Mouse (Mus musculus): ENCODE measurements around the gene Mlec.

The Mlec gene

DNA sequence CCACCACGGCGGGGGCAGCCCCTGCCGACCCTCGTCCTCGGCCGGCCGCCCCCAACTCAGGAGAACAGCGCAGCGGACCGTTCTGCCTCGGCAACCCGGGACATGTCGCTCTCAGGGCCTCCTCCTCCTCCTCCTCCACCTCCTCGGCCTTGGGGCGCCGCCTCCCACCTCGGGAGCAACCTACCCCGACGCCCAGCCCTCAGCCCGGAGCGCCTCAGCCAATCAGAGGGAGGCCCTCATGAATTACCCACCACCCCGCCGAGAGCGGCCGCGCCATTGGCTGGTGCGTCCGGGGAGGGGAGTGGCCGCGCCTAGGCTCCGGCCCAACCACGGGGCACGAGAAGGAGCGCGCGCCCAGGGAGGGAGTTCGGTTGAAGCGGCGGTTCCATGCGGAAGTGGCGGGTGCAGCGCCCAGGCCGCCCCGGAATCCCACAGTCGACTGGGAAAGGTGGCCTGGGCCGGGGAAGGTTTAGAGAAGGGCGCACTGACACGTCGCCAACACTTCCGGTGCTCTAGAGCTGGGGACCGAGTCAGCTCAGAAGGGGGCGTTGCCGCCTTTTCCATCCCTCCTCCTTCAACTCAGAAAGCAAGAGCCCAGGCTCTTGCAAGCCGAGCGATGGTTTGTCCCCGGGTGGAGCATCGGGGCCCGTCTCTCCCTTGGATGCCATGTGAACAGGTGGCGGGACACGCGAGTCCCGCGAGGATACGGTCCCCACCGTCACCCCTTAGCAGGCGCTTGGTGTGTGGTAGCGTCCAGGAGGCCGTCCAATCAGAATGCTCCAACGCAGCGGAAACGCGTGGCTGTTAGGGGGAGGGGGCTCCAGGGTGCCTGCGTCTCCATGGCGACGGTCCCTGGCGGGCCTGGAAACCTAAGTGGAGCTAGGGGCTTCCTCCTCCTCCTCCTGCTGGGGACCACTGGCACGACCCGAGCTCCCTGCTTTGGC lies at the start of gene Mlec:
Gene Mlec (minus strand): TSS at position 140 of the 944 bp plus-strand sequence.
- peak; percentile 97 for DNase-seq (ENCODE audit: extremely low spot score, low read depth, low spot score)

GRCm38 (mm10) chr5:115207244-115207643 lies 49.3 kb upstream of the Mlec start:
- no peak for DNase-seq (ENCODE audit: extremely low spot score, low read depth, low spot score)

- DNase-seq (ENCODE audit: extremely low spot score, low read depth, low spot score) = no peak
These were observed 46.8 kb upstream of the Mlec start for GRCm38 (mm10) chr5:115204562-115205311.

- DNase-seq (ENCODE audit: extremely low spot score, low read depth, low spot score) = no peak
These were observed 46.0 kb upstream of the Mlec start for GRCm38 (mm10) chr5:115203735-115204561.

- DNase-seq (ENCODE audit: extremely low spot score, low read depth, low spot score) = no peak
These were observed 36.7 kb upstream of the Mlec start for GRCm38 (mm10) chr5:115194626-115195221.

- DNase-seq (ENCODE audit: extremely low spot score, low read depth, low spot score) = no peak
These were observed 36.0 kb upstream of the Mlec start, which contains the start of gene Cabp1 for GRCm38 (mm10) chr5:115193669-115194625. TSS of gene Cabp1 (minus strand) at chr5:115194381.

DNA sequence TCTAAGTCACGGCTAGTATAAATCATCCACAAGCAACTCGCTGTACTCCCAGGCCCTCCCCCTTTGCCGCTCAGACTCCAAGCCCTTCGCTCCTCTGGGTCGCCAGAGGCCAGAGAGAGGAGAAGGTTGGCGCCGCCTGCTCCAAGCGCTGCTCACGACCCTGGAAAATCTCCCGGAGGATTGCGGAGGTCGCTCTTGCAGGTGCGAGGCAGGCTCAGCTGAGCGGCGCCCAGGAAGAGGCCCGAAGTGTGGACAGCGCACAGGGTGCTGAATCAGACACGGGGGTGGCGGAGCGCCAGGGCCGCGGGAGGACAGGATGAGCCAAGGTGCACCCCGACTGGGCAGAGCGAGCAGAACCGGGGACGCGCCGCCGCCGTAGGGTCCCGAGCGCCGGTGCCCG lies 35.2 kb upstream of the Mlec start:
- no peak for DNase-seq (ENCODE audit: extremely low spot score, low read depth, low spot score)

- no peak for DNase-seq (ENCODE audit: extremely low spot score, low read depth, low spot score)
These were observed 34.8 kb upstream of the Mlec start for GRCm38 (mm10) chr5:115192828-115193195.

DNA sequence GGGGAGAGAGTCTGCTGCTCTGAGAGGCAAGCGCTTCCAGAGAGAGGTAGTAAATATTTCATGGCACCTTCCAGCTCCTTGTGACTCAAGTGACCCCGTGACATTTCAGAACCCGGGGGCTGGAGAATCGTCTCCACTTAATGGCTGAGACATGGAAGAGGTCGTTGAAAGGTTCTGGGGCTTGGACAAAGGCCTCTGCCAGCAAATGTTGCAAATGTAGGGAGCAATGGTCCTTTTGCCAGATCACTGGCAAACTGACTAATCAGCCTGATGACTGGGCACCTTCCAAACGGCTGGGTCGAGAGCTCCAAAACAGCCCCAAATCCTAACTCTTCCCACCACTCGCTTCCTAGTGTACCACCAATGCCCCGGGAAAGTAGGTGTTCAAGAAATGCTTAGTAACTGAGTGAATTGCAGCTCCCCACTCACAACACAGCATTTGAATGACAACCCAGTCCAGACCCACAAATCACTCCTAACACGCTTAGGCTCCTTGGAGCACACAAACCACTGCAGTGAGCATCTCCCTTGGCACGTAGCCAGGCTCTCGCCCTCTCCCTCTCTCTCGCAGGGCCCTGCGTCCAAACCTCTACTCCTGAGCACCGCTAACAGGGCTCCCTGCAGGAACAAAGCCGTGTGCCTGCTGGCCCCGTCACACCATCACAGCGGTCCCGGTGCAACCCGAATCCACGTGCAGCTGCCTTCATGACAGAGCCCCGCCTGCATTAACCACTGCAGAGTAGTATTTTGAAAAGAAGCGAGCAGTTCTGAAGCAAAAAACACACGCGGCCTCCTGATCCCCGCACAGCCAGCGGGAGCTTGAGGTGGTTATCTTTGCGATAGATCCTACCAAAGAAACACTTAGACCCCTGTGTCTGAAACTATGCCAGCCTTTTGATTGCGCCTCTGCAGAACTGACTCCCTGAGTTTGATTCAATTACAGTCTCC lies 34.2 kb upstream of the Mlec start:
- DNase-seq (ENCODE audit: extremely low spot score, low read depth, low spot score) = no peak

DNA sequence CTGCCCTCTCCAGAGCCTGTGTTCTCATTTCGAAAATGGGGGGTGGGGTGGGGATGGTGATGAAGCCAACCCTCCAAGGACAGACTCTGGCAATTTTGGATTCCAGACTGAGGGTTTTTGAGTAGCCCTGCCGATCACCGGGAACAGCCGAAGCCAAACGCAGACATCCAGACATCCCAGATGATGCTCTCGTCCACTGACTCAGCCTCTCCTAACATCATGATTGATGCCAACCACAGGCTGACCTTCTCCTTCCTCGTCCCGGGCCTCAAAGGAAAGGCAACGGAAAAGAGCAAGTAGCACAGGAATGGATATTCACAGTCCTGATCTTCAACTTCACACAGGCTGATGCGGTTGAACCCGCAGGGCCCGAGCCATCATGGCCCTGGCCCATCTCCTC lies 32.1 kb upstream of the Mlec start:
- DNase-seq (ENCODE audit: extremely low spot score, low read depth, low spot score) = no peak

GRCm38 (mm10) chr5:115188824-115189223 lies 30.8 kb upstream of the Mlec start:
- DNase-seq (ENCODE audit: extremely low spot score, low read depth, low spot score) = no peak

DNA sequence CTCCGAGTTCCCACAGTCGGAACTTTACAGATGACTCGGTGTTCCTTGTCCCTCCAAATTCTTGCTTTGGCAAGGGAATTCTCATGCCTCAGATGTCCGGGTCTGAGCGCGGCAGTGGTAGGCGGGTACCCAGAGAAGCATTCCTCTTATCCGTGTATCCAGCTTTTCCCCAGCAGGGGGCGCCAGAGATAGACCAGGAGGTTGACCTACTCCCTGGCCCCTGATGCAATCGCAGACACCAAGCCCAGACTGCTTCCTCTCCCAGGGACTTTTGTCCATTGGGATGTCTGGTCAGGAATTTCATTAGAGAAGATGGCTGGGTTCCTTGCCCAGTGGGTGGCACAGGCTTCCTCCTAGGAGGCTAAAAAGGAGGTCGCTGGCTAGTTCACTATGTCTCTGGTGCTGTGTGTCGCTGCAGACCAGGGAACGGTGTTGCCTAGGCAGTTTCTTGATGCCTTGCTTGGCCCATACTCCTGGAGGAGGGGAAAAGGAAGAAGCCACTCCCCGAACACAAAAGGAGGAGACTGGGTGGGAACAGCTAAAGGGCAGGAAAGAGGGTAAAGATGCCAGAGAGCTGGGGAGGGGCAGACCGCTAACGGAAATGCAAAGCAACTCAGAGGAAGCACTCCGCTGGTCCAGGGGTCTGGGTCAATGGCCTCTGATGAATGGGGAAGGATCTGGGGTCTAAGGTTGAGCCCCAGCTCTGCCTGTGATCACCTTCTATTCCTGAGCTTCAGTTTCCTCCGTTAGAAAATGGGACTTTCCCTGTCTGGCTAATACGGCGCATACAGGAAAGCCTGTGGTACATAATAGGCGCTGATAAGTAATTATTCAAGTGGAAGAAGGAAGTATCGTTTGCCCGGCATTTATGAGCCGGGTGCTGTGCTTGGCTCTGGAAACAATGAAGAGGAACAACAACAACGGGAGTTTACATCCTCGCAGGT lies 29.5 kb upstream of the Mlec start:
- DNase-seq (ENCODE audit: extremely low spot score, low read depth, low spot score) = peak; percentile 89

GRCm38 (mm10) chr5:115186371-115187073 lies 28.5 kb upstream of the Mlec start:
- no peak for DNase-seq (ENCODE audit: extremely low spot score, low read depth, low spot score)

GRCm38 (mm10) chr5:115184726-115185125 lies 26.7 kb upstream of the Mlec start:
- DNase-seq (ENCODE audit: extremely low spot score, low read depth, low spot score) = no peak

DNA sequence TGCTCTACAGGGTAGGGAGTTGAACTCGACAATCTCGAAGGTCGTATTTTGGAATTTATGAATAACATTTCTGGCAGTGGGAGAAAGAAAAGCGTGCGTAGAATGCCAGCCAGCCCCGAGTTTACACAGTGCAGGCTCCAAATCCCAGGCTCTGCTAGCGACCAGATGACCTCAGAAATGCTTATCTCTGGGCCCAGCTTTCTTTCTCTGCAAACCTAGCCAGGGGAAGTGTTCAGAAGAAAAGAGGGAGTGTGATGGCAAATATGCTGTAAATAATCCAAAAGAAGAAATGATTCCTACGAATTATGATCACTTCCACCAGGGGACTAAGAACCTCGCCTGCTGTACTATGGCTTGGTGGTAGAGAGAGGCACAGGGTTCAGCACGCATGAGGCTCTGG lies 25.5 kb upstream of the Mlec start:
- no peak for DNase-seq (ENCODE audit: extremely low spot score, low read depth, low spot score)

DNA sequence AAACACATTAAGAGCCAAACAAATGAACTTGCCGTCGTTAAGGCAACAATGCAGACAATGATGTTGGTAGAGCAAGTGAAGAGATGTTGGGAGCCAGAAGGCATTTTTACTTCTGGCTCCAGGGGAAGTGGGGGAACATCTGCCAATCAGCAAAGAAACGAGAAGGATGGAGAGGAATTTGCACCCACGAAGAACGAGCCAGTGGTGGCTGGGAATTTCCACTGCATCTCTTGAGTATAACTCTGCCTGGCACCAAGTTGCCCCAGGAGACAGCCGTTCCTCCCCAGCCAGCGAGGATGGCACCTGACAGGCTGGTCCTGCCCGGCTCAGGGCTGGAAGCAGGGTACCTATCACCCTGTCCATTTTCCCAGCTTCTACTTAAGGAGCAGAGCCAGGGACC lies 24.9 kb upstream of the Mlec start:
- no peak for DNase-seq (ENCODE audit: extremely low spot score, low read depth, low spot score)

Measured in hindlimb bud, embryonic 11.5 days (tissue).